Mouse (Mus musculus) T-helper 1 cell (primary cell): Measurements from ENCODE around the gene Rrp12.
"Not testable (repeated sequence)": the region's sequence is repeated elsewhere in the genome, so short reads cannot be mapped to it uniquely, and the experiment has no call there.

Experiments used
- in situ Hi-C: fragments of 300-600 bp; cut with MboI, MseI; formaldehyde crosslinking; loops from one replicate; pipeline ENCODE4 v1.15.1; 2025; ENCODE audit warnings: high pct_unique_total_duplicates

The Rrp12 gene

GRCm38 (mm10) chr19:41850021-41850718 is 45.8 kb downstream of the Rrp12 start:
- in situ Hi-C loops, result no loop called here

- in situ Hi-C loops, result no loop called here
These were observed 47.8 kb downstream of the Rrp12 start, which contains the start of gene Frat2 for GRCm38 (mm10) chr19:41847992-41848851. Gene Frat2 (minus strand): TSS chr19:41848132.

GRCm38 (mm10) chr19:41847614-41847991 is 48.4 kb downstream of the Rrp12 start:
- in situ Hi-C loops, result not testable (repeated sequence)

- in situ Hi-C loops, result no loop called here
These were observed 48.8 kb downstream of the Rrp12 start for GRCm38 (mm10) chr19:41847091-41847581.

GRCm38 (mm10) chr19:41846366-41847090 is 49.4 kb downstream of the Rrp12 start:
- in situ Hi-C loops, result no loop called here

- in situ Hi-C loops, result no loop called here
These were observed 51.6 kb downstream of the Rrp12 start for GRCm38 (mm10) chr19:41844345-41844744.

- in situ Hi-C loops, result no loop called here
These were observed 53.3 kb downstream of the Rrp12 start for GRCm38 (mm10) chr19:41842706-41843105.

- in situ Hi-C loops, result no loop called here
These were observed 53.8 kb downstream of the Rrp12 start for GRCm38 (mm10) chr19:41842196-41842595.

- in situ Hi-C loops, result no loop called here
These were observed 54.7 kb downstream of the Rrp12 start for GRCm38 (mm10) chr19:41841105-41841750.

GRCm38 (mm10) chr19:41839685-41840084 is 56.3 kb downstream of the Rrp12 start:
- in situ Hi-C loops, result loop anchor here (10.0 kb wide), 1 partner anchor 985 kb away; no protein-coding TSS in a partner anchor

GRCm38 (mm10) chr19:41838808-41839207 is 57.2 kb downstream of the Rrp12 start:
- in situ Hi-C loops, result loop anchor here (10.0 kb wide), 1 partner anchor 984 kb away; no protein-coding TSS in a partner anchor

- in situ Hi-C loops, result loop anchor here (10.0 kb wide), 1 partner anchor 983 kb away; no protein-coding TSS in a partner anchor
These were observed 58.1 kb downstream of the Rrp12 start for GRCm38 (mm10) chr19:41837917-41838261.

- in situ Hi-C loops, result loop anchor here (10.0 kb wide), 1 partner anchor 983 kb away; no protein-coding TSS in a partner anchor
These were observed 58.6 kb downstream of the Rrp12 start for GRCm38 (mm10) chr19:41837194-41837916.

GRCm38 (mm10) chr19:41836719-41837118 is 59.3 kb downstream of the Rrp12 start:
- in situ Hi-C loops, result loop anchor here (10.0 kb wide), 1 partner anchor 982 kb away; no protein-coding TSS in a partner anchor

GRCm38 (mm10) chr19:41835816-41836215 is 60.2 kb downstream of the Rrp12 start:
- in situ Hi-C loops, result loop anchor here (10.0 kb wide), 1 partner anchor 981 kb away; no protein-coding TSS in a partner anchor

- in situ Hi-C loops, result loop anchor here (10.0 kb wide), 1 partner anchor 981 kb away; no protein-coding TSS in a partner anchor
These were observed 60.6 kb downstream of the Rrp12 start for GRCm38 (mm10) chr19:41835407-41835806.

GRCm38 (mm10) chr19:41832501-41833201 is 63.3 kb downstream of the Rrp12 start:
- in situ Hi-C loops, result loop anchor here (10.0 kb wide), 1 partner anchor 978 kb away; no protein-coding TSS in a partner anchor

- in situ Hi-C loops, result loop anchor here (10.0 kb wide), 1 partner anchor 977 kb away; no protein-coding TSS in a partner anchor
These were observed 64.1 kb downstream of the Rrp12 start for GRCm38 (mm10) chr19:41831718-41832391.

GRCm38 (mm10) chr19:41831101-41831570 is 64.8 kb downstream of the Rrp12 start:
- in situ Hi-C loops, result loop anchor here (10.0 kb wide), 1 partner anchor 976 kb away; no protein-coding TSS in a partner anchor
